Mouse (Mus musculus): ENCODE data around the gene Fndc3b.

Fndc3b gene

DNA sequence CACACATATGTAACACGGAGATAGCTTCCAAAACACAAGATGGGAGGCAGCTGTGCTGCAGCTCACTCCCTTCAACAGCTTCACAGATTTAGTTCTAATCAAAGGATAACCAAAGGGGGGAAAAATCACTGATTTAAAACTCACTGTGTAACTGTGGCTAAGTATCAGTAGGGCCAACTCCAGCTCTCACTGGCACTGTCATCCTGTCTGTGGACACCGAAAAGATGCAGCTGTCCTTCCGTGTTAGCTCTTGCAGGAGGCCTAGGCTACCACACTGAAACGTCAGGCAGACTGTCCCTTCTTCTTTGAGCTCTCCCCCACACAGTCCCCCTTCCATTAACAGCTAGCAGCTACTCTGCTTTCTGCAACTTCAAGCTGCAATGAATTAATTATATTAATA is 89.9 kb downstream of the Fndc3b start:
- no peak for DNase-seq (ENCODE audit: low spot score in 2 of 2)

DNA sequence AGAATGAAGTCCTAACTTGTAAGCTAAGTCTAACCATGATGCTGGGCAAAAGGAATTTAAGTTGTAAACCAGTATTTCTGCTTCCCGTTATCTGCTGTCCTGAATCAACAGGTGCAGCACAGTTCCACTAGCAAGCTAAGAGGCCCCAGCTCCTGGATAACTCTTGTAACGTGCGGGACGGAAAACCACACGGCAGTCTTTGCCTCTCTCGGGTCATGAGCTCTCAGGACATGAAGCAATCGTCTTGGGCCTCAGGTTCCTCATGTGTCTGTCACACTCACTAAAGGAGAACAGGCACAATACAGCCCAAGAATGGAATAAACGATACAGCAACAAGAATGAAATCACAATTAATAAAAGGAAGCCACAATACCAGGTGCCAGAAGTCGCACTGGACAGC is 93.4 kb downstream of the Fndc3b start:
- no peak for DNase-seq (ENCODE audit: low spot score in 2 of 2)

DNA sequence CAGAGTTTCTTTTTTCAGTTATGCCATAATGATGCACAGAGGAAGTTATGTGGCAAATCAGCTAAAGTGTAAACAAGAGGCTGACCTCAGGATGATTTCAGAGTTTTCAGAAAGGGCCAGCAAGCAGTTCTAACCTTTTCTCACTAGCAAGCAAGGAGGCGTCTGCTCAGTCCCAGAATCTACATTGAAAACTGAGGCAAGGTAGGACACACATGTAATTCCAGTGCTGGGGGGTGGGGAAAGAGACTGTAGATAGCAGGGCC is 93.9 kb downstream of the Fndc3b start:
- DNase-seq (ENCODE audit: low spot score in 2 of 2), result no peak

DNA sequence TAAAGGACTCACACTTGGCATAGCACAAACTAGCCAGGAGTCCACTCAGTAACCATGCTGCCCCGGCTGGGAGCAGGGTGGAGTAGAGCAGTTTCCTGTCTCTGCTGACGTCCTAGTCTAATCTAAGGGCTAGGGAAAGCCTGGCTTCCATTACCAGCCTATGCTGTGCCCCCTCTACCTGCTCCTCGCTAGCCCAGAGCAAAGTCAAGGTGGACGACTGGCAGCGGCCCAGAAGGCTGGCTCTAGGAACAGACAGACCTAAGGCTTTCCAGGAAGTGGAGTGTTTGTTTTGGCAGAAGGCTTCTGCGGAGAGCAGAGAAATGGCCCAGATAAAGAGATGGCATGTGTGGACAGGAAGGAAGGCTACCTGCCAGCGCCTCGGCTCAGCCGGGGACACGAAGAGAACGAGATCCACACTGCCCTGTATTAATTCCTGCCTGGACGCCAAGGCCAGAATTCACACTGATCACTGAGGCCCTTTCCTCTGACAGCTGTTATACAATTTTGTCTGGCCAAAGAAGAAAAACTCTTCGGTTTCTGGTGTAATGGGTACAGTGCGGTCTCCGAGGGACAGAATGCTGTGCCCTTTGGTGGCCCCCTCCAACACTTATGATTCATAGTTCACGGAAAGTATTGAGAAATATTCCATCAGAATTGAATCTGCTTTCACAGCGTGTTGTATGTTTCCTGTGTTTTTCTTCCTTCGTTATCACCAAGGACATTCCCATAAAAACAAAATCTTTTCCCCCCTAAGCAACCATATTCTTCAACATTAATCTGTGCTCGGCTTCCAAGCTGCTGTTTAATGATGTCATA is 94.5 kb downstream of the Fndc3b start:
- no peak for DNase-seq (ENCODE audit: low spot score in 2 of 2)

DNA sequence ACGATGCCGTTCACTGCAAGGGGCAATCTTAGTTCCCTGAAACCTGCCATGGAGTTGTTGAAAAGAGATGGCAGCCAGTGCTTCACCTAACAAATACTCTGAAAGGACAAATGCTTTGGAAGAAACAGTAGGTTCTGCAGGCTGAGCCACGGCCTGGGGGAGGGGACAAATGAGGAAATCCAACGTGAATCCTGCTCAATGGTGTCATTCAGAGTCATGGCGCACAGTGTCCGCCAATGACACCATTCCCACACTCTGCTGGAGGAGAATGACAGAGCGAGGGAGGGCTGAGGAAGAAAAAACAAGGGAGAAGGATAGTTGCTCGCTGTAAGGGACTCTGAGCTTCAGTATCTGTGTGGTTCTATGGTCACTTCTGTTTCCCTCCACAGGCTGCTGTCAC is 95.6 kb downstream of the Fndc3b start:
- no peak for DNase-seq (ENCODE audit: low spot score in 2 of 2)

DNA sequence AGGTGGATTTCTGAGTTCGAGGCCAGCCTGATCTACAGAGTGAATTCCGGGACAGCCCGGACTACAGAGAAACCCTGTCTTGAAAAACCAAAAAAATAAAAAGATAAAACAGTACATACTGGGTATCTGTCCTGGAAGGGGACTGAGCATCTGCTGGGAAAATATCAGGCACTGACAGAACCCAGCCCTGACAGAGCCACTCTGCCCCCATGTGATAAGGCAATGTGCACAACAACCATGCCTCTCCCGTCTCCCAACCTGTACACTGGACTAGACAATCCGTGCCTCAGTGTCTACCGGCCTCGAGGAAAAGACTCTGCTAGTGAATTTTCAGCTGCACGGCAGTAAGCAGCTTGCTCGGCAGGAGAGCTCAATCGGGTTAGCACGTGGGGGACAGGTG is 97.3 kb downstream of the Fndc3b start:
- DNase-seq (ENCODE audit: low spot score in 2 of 2), result no peak

DNA sequence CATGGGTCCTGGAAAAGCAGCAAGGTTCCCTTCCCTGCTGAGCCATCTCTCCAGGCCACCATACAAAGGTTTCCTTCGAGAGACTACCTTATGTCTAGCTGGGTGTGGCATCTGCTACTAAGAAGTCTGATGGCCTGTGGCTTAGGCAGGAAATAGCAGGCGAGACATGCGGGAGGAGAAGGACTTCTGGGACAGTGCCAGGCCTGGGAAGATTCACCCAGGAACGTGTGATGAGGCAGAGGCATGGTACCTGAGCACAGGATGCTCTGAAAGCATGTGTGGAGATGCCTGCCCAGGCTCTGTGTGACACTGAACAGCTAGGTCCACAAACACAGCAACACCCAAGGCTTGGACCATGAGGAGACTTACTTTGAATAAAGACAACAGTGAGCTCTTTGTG is 98.1 kb downstream of the Fndc3b start:
- DNase-seq (ENCODE audit: low spot score in 2 of 2), result no peak

DNA sequence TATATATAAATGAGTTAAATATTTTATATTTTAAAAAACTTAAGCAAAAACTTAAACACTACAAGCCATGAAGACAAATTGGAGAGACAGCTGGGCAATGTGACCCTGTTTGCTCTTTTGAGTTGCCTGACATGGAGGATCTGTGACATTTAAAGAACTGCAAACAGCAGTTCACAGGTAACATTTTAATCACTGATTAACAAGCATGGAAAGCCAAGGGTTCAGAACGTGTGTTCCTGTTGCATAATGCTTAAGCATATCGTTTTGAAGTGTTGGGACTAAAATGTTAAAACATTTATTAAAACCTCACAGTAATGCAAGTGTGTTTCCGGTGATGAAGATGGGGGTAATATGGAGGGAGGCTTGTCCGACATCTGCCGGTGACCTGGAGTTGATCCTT is 99.1 kb downstream of the Fndc3b start:
- DNase-seq (ENCODE audit: low spot score in 2 of 2), result no peak

DNA sequence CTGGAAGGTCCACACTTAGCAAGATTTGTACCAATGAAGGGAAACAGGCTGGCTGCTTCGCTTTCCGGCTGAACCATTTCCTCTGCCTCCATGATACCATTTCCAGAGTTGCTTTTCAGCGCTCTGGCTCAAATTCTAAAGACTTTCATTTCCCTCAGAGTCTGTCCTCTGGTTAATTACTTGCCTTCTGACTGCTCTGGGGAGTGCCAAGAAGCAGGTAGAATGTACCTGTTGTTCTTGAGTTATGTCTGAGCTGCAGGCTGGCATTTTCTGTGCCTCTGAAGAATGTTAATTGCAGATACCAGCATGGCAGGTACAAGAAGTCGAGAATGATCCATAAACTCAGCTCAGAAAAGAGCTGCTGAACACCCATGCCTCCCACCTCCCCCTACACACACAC is 100.6 kb downstream of the Fndc3b start:
- DNase-seq (ENCODE audit: low spot score in 2 of 2), result no peak

DNA sequence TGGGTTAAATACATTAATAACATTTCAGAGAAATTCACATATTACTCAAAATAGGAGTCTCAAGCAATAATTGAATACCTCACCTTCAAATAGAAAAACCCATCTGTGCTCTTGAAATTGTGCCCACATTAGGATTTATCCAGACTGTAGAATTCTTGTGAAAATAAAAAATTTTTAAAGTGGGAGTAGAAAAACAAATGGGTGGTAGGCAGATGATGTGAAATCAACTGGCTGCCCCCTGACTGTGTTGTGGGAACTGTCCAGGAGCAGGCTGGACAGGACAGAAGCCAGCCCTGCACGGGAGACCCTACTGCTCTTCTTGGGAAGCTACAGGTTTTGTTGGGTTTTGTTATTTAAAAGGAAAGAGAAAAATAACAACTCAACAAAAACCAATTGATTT is 101.0 kb downstream of the Fndc3b start:
- no peak for DNase-seq (ENCODE audit: low spot score in 2 of 2)

DNA sequence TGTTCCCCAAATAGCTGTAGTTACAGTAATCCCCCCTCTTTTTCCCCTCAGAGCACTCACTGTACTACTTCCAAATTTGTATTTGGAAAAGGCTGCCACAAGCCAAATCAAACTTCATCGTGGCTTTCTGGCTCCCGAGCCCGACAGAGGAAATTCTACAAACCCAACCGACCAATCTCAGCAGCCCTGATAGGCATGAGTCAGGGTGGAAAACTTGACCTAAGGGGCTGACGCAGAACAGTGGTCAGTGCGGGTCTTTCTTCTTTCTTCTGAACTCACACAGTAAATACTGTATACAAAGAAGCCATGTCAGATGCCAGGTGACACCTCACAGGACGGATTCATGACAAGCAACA is 103.3 kb downstream of the Fndc3b start:
- DNase-seq (ENCODE audit: low spot score in 2 of 2), result no peak

DNA sequence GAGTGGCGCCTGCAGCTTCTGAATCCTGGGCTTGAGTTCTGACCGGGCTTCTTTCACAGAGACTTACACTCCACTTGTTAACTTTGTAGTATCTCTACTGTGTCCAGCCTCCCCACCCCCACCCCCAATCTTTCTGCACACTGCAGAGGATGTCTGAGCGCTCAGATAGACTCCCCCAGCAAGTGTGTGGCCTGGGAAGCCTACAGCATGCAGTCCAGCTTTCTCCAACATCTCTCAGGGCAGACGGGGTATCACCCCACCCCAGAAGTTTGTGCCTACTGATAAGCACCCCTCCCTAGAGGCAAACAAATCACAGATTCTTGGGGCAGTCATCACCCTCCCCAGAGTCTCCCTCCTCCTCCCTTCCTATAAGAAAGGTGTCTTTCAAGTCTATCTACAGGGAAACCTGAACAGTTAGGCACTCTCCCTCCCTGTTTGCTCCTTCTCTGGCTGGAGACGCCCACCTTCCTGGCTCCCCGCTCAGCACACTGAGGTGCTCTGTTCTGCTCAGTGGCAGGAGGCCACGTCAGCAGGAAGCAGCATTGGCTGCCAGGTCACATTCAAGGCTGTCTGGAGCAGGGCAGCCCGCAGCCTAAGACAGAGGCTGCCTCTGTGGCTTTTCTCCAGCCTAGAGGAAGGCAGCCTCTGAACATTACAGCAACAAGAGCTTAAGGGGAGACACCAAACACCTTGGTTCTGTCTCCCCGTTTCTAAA is 103.9 kb downstream of the Fndc3b start:
- no peak for DNase-seq (ENCODE audit: low spot score in 2 of 2)

DNA sequence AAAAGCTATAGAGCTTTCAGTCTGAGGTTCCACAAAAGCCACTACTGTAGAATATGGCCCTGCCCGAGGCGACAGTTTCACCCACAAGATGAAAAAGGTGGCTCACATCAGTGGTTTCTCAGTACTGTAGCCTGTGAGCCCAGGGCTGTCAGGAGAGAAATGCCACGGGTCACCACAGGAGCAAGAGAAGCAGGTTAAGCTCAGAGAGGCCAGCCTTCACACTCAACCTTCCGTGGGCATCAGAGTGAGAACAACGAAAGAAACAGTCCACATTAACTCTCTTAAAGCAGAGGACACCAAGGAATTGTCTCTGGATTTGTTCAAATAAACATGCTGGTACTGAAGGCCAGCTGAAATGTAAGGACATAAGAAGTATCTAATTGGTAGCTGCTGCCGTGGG is 104.5 kb downstream of the Fndc3b start:
- DNase-seq (ENCODE audit: low spot score in 2 of 2), result no peak

DNA sequence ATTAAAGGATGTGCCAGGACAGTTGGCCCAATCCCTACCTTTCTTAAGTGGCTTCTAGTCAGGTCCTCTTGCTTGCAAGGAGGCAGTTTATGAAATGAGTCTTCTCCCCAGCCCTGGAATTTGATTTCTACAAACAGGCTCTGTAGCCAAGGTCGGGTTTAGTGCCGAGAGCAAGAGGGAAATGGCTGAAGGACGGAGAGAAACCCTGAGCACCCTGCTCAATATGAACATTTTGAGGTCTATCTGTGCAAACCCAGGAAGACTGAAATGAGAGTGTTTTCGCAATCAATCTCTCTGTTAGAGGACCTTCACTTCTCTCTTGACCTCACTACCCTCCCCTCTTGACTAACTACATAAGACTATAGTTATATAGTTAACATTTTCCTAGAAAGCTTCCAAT is 105.5 kb downstream of the Fndc3b start:
- DNase-seq (ENCODE audit: low spot score in 2 of 2), result no peak

DNA sequence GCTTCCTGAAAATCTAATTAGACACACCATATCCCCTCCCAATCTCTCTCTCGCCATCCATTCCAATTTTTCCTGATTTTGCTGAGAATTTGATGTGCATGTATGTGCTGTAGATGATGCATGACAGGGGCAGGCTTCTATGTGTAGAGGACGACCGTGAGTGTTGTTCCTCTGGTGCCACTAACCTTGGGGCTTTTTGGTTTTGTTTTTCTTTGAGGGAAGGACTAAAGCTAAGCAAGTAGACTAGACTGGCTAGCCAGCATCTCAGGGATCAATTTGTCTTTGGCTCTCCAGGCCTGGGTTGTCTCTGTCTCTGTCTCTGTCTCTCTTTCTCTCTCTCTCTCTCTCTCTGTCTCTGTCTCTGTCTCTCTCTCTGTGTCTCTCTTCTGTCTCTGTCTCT is 106.0 kb downstream of the Fndc3b start:
- DNase-seq (ENCODE audit: low spot score in 2 of 2), result no peak

DNA sequence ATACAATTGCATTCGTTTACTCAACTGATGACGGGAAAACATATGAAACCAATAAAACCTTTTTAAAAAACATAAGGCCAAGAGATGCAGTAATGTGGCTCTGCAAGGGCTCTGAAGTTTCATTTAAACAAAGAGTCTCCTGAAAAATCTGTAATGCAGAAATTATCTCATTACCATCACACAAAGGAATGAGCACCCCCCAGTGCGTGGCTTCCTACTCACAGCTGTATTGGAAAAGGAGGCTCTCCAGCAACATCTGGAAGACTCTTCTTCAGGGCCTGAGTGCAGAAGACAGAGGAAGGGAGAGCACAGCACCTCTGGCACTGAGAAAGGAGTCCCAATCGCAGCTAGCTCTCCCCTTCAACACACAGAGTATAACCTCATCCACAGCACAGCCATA is 106.5 kb downstream of the Fndc3b start:
- DNase-seq (ENCODE audit: low spot score in 2 of 2), result no peak

DNA sequence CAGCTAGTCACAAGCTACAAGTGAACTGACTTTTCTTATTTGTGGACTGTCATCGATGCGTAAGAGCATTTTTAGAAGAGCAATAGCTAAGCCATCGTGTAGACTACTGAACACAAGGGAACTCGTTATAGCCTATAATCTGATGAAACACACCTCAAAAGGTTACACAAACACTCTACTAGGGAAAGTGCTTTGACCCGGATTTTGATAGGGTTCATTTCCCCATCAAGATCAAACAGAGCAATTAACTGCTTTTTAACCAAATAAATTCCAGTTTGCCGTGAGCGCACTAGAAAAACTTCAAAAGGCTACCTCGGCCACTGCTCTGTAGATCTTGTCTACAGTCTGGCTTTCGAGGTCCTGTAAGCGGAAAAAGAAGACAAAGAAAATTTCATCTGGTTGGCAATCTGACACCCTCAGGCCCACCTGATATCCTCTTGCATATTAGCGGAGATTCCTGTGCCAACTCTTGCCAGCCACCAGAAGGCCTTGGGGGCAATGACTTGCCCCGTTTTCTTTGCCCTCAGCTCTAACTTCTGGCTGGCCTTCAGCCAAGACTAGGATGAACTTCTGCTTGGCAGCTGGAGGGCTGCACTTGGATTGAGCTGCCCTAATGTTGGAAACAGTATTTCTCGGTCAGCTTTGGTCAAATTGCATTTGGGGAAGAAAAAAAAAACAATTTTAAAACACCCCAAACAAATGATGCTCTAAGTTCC is 107.0 kb downstream of the Fndc3b start:
- no peak for DNase-seq (ENCODE audit: low spot score in 2 of 2)

DNA sequence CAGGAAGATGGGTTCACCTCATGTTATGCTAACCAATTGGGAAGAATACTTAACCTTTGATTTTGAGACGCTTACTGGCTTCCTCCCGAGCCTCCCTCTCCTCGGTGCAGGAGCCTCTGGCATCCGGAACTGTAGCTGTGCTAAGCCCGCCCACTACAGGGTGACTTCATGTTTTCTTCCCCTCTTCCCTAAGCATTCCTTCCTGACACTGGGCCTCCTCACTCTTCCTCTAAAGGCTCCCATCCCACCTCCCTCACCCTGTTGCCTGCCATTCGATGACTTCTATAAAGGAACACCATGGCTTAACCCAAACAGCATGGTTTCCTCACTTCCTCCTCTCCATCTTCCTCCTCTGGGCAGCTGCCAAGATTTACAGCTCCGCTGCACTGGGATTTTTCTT is 110.5 kb downstream of the Fndc3b start:
- DNase-seq (ENCODE audit: low spot score in 2 of 2), result no peak

DNA sequence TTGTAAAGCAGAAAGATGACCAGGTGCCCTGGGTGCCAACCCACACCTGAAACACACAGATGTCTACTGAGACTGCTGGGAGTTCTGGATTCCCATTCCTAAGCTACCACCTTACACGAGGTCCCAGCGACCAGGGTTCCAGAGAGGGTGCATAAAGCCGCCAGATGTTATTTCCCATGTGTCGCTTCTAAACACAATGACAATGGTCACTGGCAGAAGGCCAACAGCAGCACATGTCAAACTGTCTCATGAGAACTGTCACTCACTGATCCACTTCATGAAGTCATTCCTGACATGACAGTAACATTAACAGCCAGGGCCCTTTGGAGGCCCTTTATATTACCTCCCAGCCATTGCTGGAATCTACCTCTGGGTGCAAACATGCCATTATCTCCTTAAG is 110.9 kb downstream of the Fndc3b start:
- DNase-seq (ENCODE audit: low spot score in 2 of 2), result no peak

DNA sequence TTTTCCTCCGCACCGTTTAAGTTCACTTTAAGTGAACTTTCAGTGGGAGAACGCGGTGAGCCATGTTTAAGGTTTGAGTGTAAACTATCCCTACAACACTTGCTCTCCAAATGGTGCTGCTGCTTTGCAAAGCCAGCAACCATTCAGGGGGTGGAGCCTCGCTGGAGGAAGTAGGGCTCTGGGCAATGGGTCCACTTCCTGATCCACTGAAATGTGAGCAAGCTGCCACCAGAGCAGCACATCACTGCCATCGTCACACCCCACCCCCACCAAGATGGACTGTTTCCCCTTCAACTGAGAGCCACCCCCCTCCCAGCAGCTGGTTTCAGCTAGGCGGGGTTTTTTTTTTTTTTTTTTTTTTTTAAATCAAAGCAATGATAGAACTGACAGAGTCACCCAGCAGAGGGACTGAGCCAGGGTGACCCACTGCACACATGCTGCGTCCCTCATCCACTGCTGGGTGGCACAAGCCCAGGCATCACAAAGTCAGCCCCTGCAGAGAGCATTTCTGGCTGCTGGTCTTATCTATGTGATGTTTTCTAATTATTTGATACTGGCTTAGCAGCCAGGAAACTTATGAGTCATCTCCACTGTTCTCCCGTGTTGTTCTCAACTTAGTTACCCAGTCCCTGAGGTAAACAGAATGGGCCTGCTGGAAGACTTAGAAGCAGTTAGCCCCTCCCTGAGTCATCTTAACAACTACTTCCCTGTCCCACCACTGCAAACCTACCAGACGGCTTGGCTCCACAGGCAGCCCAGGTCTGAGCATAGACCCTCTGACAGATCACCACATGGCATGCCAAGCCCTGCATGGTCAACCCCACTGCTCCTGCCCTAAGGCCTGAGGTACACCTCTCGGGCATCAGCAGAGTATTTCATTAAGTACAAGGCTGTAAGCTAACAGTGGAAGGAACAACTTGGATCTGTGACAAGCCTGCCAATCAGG is 112.4 kb downstream of the Fndc3b start:
- DNase-seq (ENCODE audit: low spot score in 2 of 2), result no peak

DNA sequence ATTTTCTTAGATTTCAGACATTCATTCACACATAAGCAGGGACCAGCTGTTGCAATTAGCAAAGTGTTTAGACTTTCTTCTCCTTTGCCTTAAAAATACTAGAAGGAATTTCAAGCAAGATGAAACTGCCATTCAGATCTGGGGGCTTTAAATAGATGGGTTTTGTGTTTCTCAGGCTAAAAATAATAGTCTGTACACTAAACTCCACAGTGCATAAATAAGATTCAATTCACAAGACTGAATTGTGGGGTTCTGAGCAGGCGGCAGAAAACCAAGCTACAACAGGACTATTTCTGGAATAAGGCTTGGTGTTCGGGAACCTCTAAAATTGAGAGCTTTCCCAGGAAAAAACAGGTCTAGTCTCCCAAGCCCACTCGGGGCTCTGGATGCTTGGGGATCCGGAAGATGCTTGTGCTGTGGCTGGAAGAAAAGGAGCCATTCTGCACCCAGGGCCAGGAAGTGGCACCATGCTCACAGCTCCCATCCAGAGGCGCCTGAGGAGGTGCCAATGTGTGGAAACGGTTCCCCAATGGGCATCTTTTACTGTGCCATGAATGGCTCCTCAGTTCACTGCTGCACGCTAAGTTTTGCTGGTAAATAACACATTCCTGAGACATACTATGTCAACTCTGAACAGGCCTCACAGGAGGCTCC is 117.5 kb downstream of the Fndc3b start:
- DNase-seq (ENCODE audit: low spot score in 2 of 2), result no peak
